Mouse (Mus musculus) myocyte (in vitro differentiated cells): ENCODE data around the gene Nol4l. TPM values are rescaled to one million over a fixed set of nuclear protein-coding genes. Genes with fewer than 3 reads are reported as not detected.

Experiments
- H3K27me3 ChIP-seq: one replicate; pipeline ENCODE4 v1.6.1; 2011; ENCODE audit not compliant: control insufficient read depth, insufficient read depth, insufficient read length
- H3K36me3 ChIP-seq: one replicate; pipeline ENCODE4 v1.6.1; 2011; ENCODE audit not compliant: control insufficient read depth, insufficient read depth
- H3K4me2 ChIP-seq: one replicate; pipeline ENCODE4 v1.6.1; 2011; ENCODE audit warnings: low read depth, control low read depth
- H3K4me3 ChIP-seq: one replicate; pipeline ENCODE4 v1.5.1; 2011; ENCODE audit warnings: mild to moderate bottlenecking, control low read depth, moderate library complexity
- H3K79me2 ChIP-seq: one replicate; pipeline ENCODE4 v1.6.1; 2011; ENCODE audit not compliant: control insufficient read depth, insufficient read depth
- H3ac ChIP-seq: one replicate; pipeline ENCODE4 v1.6.1; 2011; ENCODE audit not compliant: control insufficient read depth, insufficient read length
- CEBPB ChIP-seq: IDR thresholded peaks from 2 replicates; pipeline ENCODE4 v1.6.1; 2011; ENCODE audit warnings: mild to moderate bottlenecking, moderate library complexity; ENCODE audit not compliant: poor library complexity, insufficient read depth, severe bottlenecking
- E2F4 ChIP-seq: IDR thresholded peaks from one replicate; pipeline ENCODE4 v1.6.1; 2011; ENCODE audit warnings: mild to moderate bottlenecking, control low read depth, moderate library complexity; ENCODE audit not compliant: insufficient read depth
- MAX ChIP-seq: IDR thresholded peaks from one replicate; pipeline ENCODE4 v1.6.1; 2011; ENCODE audit warnings: low read depth, mild to moderate bottlenecking, control low read depth
- MYOD1 ChIP-seq, 3 experiments: IDR thresholded peaks; one replicate each; pipeline ENCODE4 v1.6.1; 2011; ENCODE audit warnings: control low read depth in 2 of 3, low read depth in 2 of 3, mild to moderate bottlenecking in 2 of 3, moderate library complexity in 1 of 3; ENCODE audit not compliant: insufficient read length in 2 of 3, control insufficient read depth in 1 of 3
- MYOG ChIP-seq, 3 experiments: IDR thresholded peaks; one replicate each; pipeline ENCODE4 v1.6.1; 2011; ENCODE audit warnings: control low read depth in 2 of 3, low read depth in 2 of 3, mild to moderate bottlenecking in 2 of 3; ENCODE audit not compliant: insufficient read length in 2 of 3, control insufficient read depth in 1 of 3, insufficient read depth in 1 of 3
- POLR2A ChIP-seq: IDR thresholded peaks from one replicate; pipeline ENCODE4 v1.6.1; 2011; ENCODE audit warnings: low read depth, mild to moderate bottlenecking, control low read depth, moderate library complexity; ENCODE audit not compliant: insufficient read length
- POLR2AphosphoS2 ChIP-seq: IDR thresholded peaks from one replicate; pipeline ENCODE4 v1.6.1; 2011; ENCODE audit warnings: low read depth, control low read depth; ENCODE audit not compliant: insufficient read length
- REST ChIP-seq: IDR thresholded peaks from one replicate; pipeline ENCODE4 v1.6.1; 2011; ENCODE audit warnings: mild to moderate bottlenecking, control low read depth, moderate library complexity; ENCODE audit not compliant: insufficient read depth, insufficient read length
- SRF ChIP-seq: IDR thresholded peaks from one replicate; pipeline ENCODE4 v1.6.1; 2011; ENCODE audit warnings: low read depth; ENCODE audit not compliant: control insufficient read depth, insufficient read length
- TCF12 ChIP-seq: IDR thresholded peaks from one replicate; pipeline ENCODE4 v1.6.1; 2011; ENCODE audit warnings: mild to moderate bottlenecking, control low read depth; ENCODE audit not compliant: poor library complexity, insufficient read depth, severe bottlenecking
- TCF3 ChIP-seq: IDR thresholded peaks from one replicate; pipeline ENCODE4 v1.6.1; 2011; ENCODE audit warnings: low read depth, control low read depth; ENCODE audit not compliant: insufficient read length
- USF1 ChIP-seq: IDR thresholded peaks from one replicate; pipeline ENCODE4 v1.6.1; 2011; ENCODE audit warnings: low read depth, mild to moderate bottlenecking, control low read depth, moderate library complexity
- polyA plus RNA-seq: library from polyadenylated mRNA; unstranded; fragments of >200 nt; fragmentation: generic; extraction: Trizol; gene quantifications from one replicate; pipeline ENCODE4 v1.2.1, GENCODE M21; 2012; ENCODE audit warnings: missing spikeins

Nol4l gene
- polyA plus RNA-seq, 1 experiment = 0.44 TPM

DNA sequence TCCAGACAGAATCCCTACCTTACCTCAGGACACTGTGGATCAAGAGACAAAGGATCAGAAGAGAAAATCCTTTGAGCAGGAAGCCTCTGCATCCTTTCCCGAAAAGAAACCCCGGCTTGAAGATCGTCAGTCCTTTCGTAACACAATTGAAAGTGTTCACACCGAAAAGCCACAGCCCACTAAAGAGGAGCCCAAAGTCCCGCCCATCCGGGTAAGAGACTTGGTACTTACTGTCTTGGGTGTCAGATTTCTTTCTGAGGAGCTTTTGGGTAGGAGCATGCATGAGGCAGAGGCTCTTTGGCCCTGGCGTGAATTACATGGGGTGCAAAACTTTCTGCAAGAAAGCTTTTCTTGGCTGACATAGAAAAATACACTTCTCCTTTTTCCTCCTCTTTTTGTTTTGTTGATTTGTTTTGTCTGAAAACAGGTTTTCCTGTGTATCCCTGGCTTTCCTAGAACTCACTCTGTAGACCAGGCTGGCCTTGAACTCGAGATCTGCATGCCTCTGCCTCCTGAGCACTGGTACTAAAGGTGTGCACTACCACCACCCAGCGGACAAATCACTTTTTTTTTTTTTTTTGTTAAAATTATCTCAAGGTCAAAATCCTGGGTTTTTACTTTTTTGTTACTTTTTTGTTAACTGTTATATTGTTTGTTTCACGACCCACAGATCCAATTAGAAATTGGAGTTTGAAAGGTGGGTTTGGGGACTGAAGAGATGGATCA, 131.8 kb downstream of the Nol4l start:
- no peak overlapping the region for H3K4me2 ChIP-seq
- TF ChIP-seq MYOD1 (IDR thresholded peaks at IDR 0.05; ENCODE audit: control insufficient read depth in 1 of 3, insufficient read length in 2 of 3, low read depth in 2 of 3) (no peak), MYOG (IDR thresholded peaks at IDR 0.05; ENCODE audit: control insufficient read depth in 1 of 3, insufficient read depth in 1 of 3, insufficient read length in 2 of 3, low read depth in 2 of 3) (no peak), POLR2A (no peak), POLR2AphosphoS2 (no peak), SRF (no peak), MAX (no peak), USF1 (no peak), CEBPB (no peak), TCF3 (no peak)
- no peak overlapping the region for H3ac ChIP-seq
- H3K36me3 ChIP-seq = peaks cover 77% of the 10 kb centered on the region
- no peaks in the 10 kb centered on the region for H3K27me3 ChIP-seq
- H3K79me2 ChIP-seq = no peaks in the 10 kb centered on the region
- no peak overlapping the region for H3K4me3 ChIP-seq

DNA sequence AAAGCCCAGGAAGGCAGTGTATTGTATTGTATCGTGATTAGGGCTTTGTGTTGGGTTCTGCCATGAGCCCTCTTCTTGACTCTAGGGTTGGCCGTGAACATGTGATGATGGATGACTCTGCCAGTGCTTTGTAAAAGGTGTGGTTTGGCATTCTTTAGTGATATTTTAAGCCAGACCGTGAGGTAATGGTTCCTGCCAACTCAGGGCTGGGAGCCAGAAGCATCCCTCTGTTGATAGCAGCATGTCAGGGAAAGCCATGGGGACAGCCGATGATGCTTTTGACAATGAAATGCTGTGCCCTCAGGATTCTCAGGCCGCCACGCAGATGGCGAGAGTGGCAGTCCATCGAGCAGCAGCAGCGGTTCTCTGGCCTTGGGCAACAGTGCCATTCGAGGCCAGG, 136.7 kb downstream of the Nol4l start:
- Histone ChIP-seq H3ac (no peak overlapping the region), H3K27me3 (no peaks in the 10 kb centered on the region), H3K4me2 (no peak overlapping the region), H3K79me2 (no peaks in the 10 kb centered on the region), H3K4me3 (no peak overlapping the region), H3K36me3 (peaks cover 70% of the 10 kb centered on the region)
- no peak for TF ChIP-seq TCF12

DNA sequence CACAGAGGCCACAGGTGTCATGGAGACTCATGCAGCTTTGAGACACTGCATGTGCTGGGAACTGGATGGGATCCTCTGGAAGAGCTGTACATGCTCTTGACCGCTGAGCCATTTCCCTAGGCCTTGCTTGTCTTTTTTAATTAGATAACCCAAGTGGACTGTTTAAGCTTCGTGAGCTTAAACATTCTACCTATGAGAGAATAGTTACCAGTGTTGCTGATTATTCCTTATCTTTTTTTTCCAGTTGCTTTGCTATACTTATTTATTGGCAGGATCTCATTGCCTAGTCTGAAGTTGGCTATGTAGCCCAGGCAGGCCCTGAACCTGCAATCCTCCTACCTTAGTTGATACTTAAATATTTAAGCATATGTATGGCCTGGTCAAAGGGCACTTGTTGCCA, 139.9 kb downstream of the Nol4l start:
- H3K27me3 ChIP-seq = no peaks in the 10 kb centered on the region
- no peak for TF ChIP-seq POLR2A
- TF ChIP-seq TCF3 = no peak
- TF ChIP-seq POLR2AphosphoS2 = no peak
- no peak for TF ChIP-seq MYOG (IDR thresholded peaks at IDR 0.05; ENCODE audit: control insufficient read depth in 1 of 3, insufficient read depth in 1 of 3, insufficient read length in 2 of 3, low read depth in 2 of 3)
- TF ChIP-seq MYOD1 (IDR thresholded peaks at IDR 0.05; ENCODE audit: control insufficient read depth in 1 of 3, insufficient read length in 2 of 3, low read depth in 2 of 3) = no peak
- no peak overlapping the region for H3ac ChIP-seq
- H3K4me3 ChIP-seq = no peak overlapping the region
- peaks cover 8% of the 10 kb centered on the region for H3K79me2 ChIP-seq
- H3K4me2 ChIP-seq = no peak overlapping the region
- peaks cover 51% of the 10 kb centered on the region for H3K36me3 ChIP-seq

DNA sequence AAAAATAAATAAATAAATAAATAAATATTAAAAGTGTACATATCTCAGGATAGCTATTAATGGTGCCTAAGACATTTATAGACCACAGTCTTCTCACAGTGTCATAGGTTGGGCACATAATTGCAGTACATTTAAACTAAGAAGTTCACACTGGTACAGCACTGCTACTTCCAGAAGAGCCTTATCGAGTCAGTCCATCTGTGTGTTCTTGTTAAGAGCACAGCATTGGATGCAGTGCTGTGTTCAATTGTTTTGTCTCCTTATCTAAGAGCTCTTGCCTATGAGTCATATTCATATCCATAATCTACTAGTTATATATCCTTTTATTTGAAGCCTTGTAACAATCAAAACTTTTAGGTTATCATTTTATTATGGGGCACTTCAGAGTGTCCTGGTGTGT, 149.3 kb downstream of the Nol4l start:
- H3K36me3 ChIP-seq = peaks cover 26% of the 10 kb centered on the region
- no peak overlapping the region for H3ac ChIP-seq
- H3K27me3 ChIP-seq = no peaks in the 10 kb centered on the region
- H3K79me2 ChIP-seq = peaks cover 65% of the 10 kb centered on the region
- no peak for TF ChIP-seq MYOG (IDR thresholded peaks at IDR 0.05; ENCODE audit: control insufficient read depth in 1 of 3, insufficient read depth in 1 of 3, insufficient read length in 2 of 3, low read depth in 2 of 3)
- TF ChIP-seq POLR2AphosphoS2 = no peak
- TF ChIP-seq SRF = no peak
- no peak for TF ChIP-seq REST
- no peak for TF ChIP-seq POLR2A
- TF ChIP-seq TCF3 = no peak
- TF ChIP-seq MYOD1 (IDR thresholded peaks at IDR 0.05; ENCODE audit: control insufficient read depth in 1 of 3, insufficient read length in 2 of 3, low read depth in 2 of 3) = no peak
- no peak for TF ChIP-seq USF1
- no peak for TF ChIP-seq TCF12
- no peak for TF ChIP-seq CEBPB
- no peak for TF ChIP-seq E2F4
- TF ChIP-seq MAX = no peak
- H3K4me3 ChIP-seq = no peak overlapping the region
- H3K4me2 ChIP-seq = no peak overlapping the region

DNA sequence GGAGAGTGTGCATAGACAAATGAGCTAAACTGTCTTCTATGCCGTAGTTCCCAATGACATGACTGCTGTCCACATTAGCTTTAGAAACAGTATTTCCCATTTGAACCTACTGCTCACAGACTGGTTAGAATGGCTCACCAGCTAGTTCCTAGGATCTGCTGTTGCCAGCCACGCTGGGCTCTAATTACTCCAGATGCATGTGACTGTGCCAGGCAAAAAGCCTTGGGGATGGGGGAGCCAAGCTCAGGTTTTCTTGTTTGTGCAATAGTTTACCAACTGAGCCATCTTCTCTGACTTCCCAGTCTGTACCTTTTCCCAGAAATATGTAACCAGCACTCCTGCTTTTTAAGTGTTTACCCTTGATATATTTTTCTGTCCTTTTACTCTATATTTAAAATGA, 154.4 kb downstream of the Nol4l start:
- Histone ChIP-seq H3K4me2 (no peak overlapping the region), H3K27me3 (no peaks in the 10 kb centered on the region), H3K36me3 (peaks cover 10% of the 10 kb centered on the region), H3K4me3 (no peak overlapping the region), H3K79me2 (peaks cover 94% of the 10 kb centered on the region), H3ac (no peak overlapping the region)
- TF ChIP-seq TCF3 (no peak), SRF (no peak), CEBPB (no peak), MYOD1 (IDR thresholded peaks at IDR 0.05; ENCODE audit: control insufficient read depth in 1 of 3, insufficient read length in 2 of 3, low read depth in 2 of 3) (no peak), USF1 (no peak), POLR2AphosphoS2 (no peak), MAX (no peak), POLR2A (no peak), TCF12 (no peak), E2F4 (no peak), REST (no peak), MYOG (IDR thresholded peaks at IDR 0.05; ENCODE audit: control insufficient read depth in 1 of 3, insufficient read depth in 1 of 3, insufficient read length in 2 of 3, low read depth in 2 of 3) (no peak)
